In the genomic region with DNA sequence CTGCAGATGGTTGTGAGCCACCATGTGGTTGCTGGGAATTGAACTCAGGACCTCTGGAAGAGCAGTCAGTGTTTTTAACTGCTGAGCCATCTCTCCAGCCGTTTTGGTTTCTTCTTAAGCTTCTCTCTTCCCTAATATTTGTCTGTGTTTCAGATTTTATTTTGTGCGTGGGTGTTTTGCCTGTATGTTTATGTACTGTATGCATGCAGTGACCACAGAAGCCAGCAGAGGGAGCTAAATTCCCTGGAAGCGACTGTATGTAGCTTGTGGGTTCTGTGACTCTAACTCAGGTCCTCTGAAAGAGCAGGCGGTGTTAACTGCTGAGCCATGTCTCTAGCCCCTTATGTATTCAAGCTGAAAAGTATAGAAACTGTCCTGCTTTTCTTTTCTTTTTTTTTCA, we compare ENCODE assay signal across 9 mouse cellular contexts. TPM values are rescaled to one million over a fixed set of nuclear protein-coding genes. Genes with fewer than 3 reads are reported as not detected.
A peak's percentile ranks its signal among the peaks of the same experiment; 100 is the strongest.
DNase-seq lines count a peak whose midpoint lies in the region; ATAC-seq and TF ChIP-seq lines count a peak whose summit lies in the region.
"Had no signal": no experiment of that assay in that cellular context is flagged by ENCODE, and none has a peak within 500 bp of the region (broad histone marks: within the 10 kb centered on the region; RNA-seq: fewer than 3 reads in every experiment).

No protein-coding gene starts in this region.

- peak; percentile 86 for DNase-seq in CD4-positive, CD25-positive, alpha-beta regulatory T cell, adult 2 months (ENCODE audit: low read depth, low spot score)
- no peak for DNase-seq in left cerebral cortex, adult 2 months (ENCODE audit: extremely low spot score in 1 of 2, low spot score in 2 of 2)
- no peak for DNase-seq in left cerebral cortex, postnatal 10 days (ENCODE audit: extremely low spot score in 1 of 2, low spot score in 2 of 2)
- DNase-seq in brain, embryonic 14.5 days (ENCODE audit: low read depth) = peak; percentile 41
- peak; percentile 49 to 85 for DNase-seq in spleen, postnatal 10 days (ENCODE audit: low spot score in 2 of 2)
- DNase-seq in gastrocnemius, postnatal 14 days = no peak
- no peak for DNase-seq in gastrocnemius, adult 18-20 months (ENCODE audit: low spot score)

- no peak overlapping the region for H3K4me3 ChIP-seq in left cerebral cortex, adult 2 months
- H3K4me3 ChIP-seq: limb, embryonic 13.5 days had no signal

- H3K27ac ChIP-seq in left cerebral cortex, adult 2 months = no peak overlapping the region
- H3K27ac ChIP-seq: limb, embryonic 13.5 days had no signal

- no peak for ATAC-seq in CD4-positive, CD25-positive, alpha-beta regulatory T cell, adult 4 months

- TF ChIP-seq POLR2A in brain, embryonic 14.5 days (IDR thresholded peaks at IDR 0.05; ENCODE audit: borderline replicate concordance, extremely low read depth, insufficient read depth, insufficient read length, poor library complexity, severe bottlenecking) = no peak

- intact Hi-C loops in left cerebral cortex, adult 2 months (cut with DNase I) = no loop called here
- intact Hi-C loops in left cerebral cortex, postnatal 10 days (cut with DNase I) = loop anchor here (10.0 kb wide), 1 partner anchor 179 kb away; no protein-coding TSS in a partner anchor
- intact Hi-C loops in gastrocnemius, postnatal 14 days (cut with DNase I; ENCODE audit: low total_unique reads) = loop anchor here (5.0 kb wide), 1 partner anchor 304 kb away; no protein-coding TSS in a partner anchor

- peak; percentile 45 for TF ChIP-seq CTCF in left cerebral cortex, adult 2 months (IDR thresholded peaks at IDR 0.05)
- peak; percentile 59; the same call in 1 of the 2 replicates for TF ChIP-seq CTCF in brain, embryonic 14.5 days (IDR thresholded peaks at IDR 0.05; ENCODE audit: borderline replicate concordance, extremely low read depth, insufficient read depth, insufficient read length)

RNA-seq across cellular contexts. Expression of a gene that starts 3.4 kb away (rescaled TPM):
- polyA plus RNA-seq in CD4-positive, CD25-positive, alpha-beta regulatory T cell, adult 4 months (2017; shearing (Covaris generic)) = 100 to 1,000 TPM in 1 of 2 experiments, 10 to 100 TPM in 1; 74.6 to 131 TPM
- total RNA-seq in left cerebral cortex, adult 2 months (2021) = 10 to 100 TPM; 56.1 to 61.4 TPM
- 100 to 1,000 TPM; 255 to 292 TPM for total RNA-seq in left cerebral cortex, postnatal 10 days (2021)
- polyA plus RNA-seq in brain, embryonic 14.5 days (2012; rRNA removed) = 62.6 and 100 TPM in 2 replicates
- 10 to 100 TPM; 14.3 to 21.0 TPM for total RNA-seq in gastrocnemius, postnatal 14 days (2021)
- 1 to 10 TPM; 5.4 to 9.9 TPM for total RNA-seq in gastrocnemius, adult 18-20 months (2021)

RNA-seq across cellular contexts. Expression of a gene that starts 28.7 kb away (rescaled TPM):
- polyA plus RNA-seq in CD4-positive, CD25-positive, alpha-beta regulatory T cell, adult 4 months (2017; shearing (Covaris generic)) = not detected
- under 1 TPM; 0.91 to 0.97 TPM for total RNA-seq in left cerebral cortex, adult 2 months (2021)
- total RNA-seq in left cerebral cortex, postnatal 10 days (2021) = 1 to 10 TPM; 5.5 to 5.9 TPM
- 14.0 and 47.0 TPM in 2 replicates for polyA plus RNA-seq in brain, embryonic 14.5 days (2012; rRNA removed)
- 1 to 10 TPM; 1.2 to 1.4 TPM for total RNA-seq in gastrocnemius, postnatal 14 days (2021)
- under 1 TPM; 0.43 to 0.88 TPM for total RNA-seq in gastrocnemius, adult 18-20 months (2021)

RNA-seq across cellular contexts. Expression of a gene that starts 48.1 kb away (rescaled TPM):
- 1 to 10 TPM in 1 of 2 experiments, under 1 TPM in 1; 0.59 to 1.3 TPM for polyA plus RNA-seq in CD4-positive, CD25-positive, alpha-beta regulatory T cell, adult 4 months (2017; shearing (Covaris generic))
- under 1 TPM in 1 of 2 experiments, not detected in 1; 0.72 TPM for total RNA-seq in left cerebral cortex, adult 2 months (2021)
- 1 to 10 TPM; 1.4 to 2.2 TPM for total RNA-seq in left cerebral cortex, postnatal 10 days (2021)
- 12.1 and 27.9 TPM in 2 replicates for polyA plus RNA-seq in brain, embryonic 14.5 days (2012; rRNA removed)
- 1 to 10 TPM; 1.4 to 1.8 TPM for total RNA-seq in gastrocnemius, postnatal 14 days (2021)
- total RNA-seq in gastrocnemius, adult 18-20 months (2021) = under 1 TPM in 1 of 2 experiments, not detected in 1; 0.21 TPM

Comparison
In these comparisons a context has a peak if more than half of its experiments do, and no peak if none do; other contexts are left out.
1. RNA of a gene that starts 3.4 kb away (total RNA-seq): 255 to 292 TPM in left cerebral cortex, postnatal 10 days; 56.1 to 61.4 TPM in left cerebral cortex, adult 2 months, 14.3 to 21.0 TPM in gastrocnemius, postnatal 14 days and 5.4 to 9.9 TPM in gastrocnemius, adult 18-20 months; every median in the first group is over 4 times any median in the second.
2. DNase-seq: peak in CD4-positive, CD25-positive, alpha-beta regulatory T cell, adult 2 months (single experiment), brain, embryonic 14.5 days (single experiment) and spleen, postnatal 10 days (2 of 2); none in left cerebral cortex, adult 2 months (0 of 2), left cerebral cortex, postnatal 10 days (0 of 2), gastrocnemius, postnatal 14 days (single experiment) and gastrocnemius, adult 18-20 months (single experiment).